ENCODE assay signal across 7 mouse cellular contexts in the genomic region with DNA sequence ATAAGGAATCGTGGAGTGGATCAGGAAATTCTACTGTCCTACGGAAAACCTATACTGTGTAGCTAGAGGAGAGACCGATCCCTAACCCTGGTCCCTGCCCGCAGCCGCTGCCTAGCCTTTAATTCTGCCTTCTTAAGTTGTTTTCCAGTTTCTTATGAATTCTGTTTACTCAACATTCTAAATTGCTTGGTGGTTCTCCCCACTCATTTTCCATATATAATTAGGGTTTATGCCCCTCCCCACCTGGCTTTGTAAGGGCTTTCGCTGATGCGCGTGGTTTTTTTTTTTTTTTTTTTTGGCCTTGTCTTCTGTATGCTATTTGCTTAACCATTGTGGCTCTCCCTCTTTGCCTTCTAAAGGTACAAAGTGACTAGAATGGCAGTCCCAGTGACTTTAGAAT. TPM values are rescaled to one million over a fixed set of nuclear protein-coding genes. Genes with fewer than 3 reads are reported as not detected.
A peak's percentile ranks its signal among the peaks of the same experiment; 100 is the strongest.
DNase-seq lines count a peak whose midpoint lies in the region; ATAC-seq and TF ChIP-seq lines count a peak whose summit lies in the region.

No protein-coding gene starts in this region.

- H3K9me3 ChIP-seq in lung, postnatal 0 days (ENCODE audit: low read length), result no peaks in the 10 kb centered on the region
- no peaks in the 10 kb centered on the region for H3K9me3 ChIP-seq in embryonic facial prominence, embryonic 13.5 days
- no peaks in the 10 kb centered on the region for H3K9me3 ChIP-seq in limb, embryonic 10.5 days (replicated peaks)
- no peaks in the 10 kb centered on the region for H3K9me3 ChIP-seq in stomach, embryonic 14.5 days (ENCODE audit: control insufficient read depth, low read depth, low read length)

- peaks cover 6% of the 10 kb centered on the region; the same call in 1 of the 2 replicates for H3K4me1 ChIP-seq in lung, postnatal 0 days (ENCODE audit: insufficient read depth, low read depth, low read length)
- peaks cover 50% of the 10 kb centered on the region for H3K4me1 ChIP-seq in embryonic facial prominence, embryonic 13.5 days
- H3K4me1 ChIP-seq in limb, embryonic 10.5 days, result peaks cover 34% of the 10 kb centered on the region
- peaks cover 24% of the 10 kb centered on the region for H3K4me1 ChIP-seq in stomach, embryonic 14.5 days (ENCODE audit: control insufficient read depth, insufficient read depth, low read length)

- H3K27ac ChIP-seq in lung, postnatal 0 days (ENCODE audit: low read length), result peak overlapping the region; percentile 99
- H3K27ac ChIP-seq in embryonic facial prominence, embryonic 13.5 days, result peak overlapping the region; percentile 96
- H3K27ac ChIP-seq in limb, embryonic 10.5 days, result peak overlapping the region; percentile 94
- peak overlapping the region; percentile 96 for H3K27ac ChIP-seq in stomach, embryonic 14.5 days (ENCODE audit: low read length)

- TF ChIP-seq CTCF in lung, postnatal 0 days (IDR thresholded peaks at IDR 0.05), result no peak

- no peak for TF ChIP-seq EP300 in lung, postnatal 0 days (IDR thresholded peaks at IDR 0.05)

- peak overlapping the region; percentile 66 for H3K4me2 ChIP-seq in lung, postnatal 0 days (replicated peaks; ENCODE audit: low read depth, low read length)
- H3K4me2 ChIP-seq in embryonic facial prominence, embryonic 13.5 days, result peak overlapping the region; percentile 66
- peak overlapping the region; percentile 72 for H3K4me2 ChIP-seq in stomach, embryonic 14.5 days (replicated peaks; ENCODE audit: low read depth, low read length)

- WGBS in lung, postnatal 0 days, result under 1% methylated on average over 8 of the region's 8 CpGs
- 2% methylated on average over 8 of the region's 8 CpGs for WGBS in embryonic facial prominence, embryonic 13.5 days
- WGBS in limb, embryonic 10.5 days, result 12% methylated on average over 8 of the region's 8 CpGs
- WGBS in stomach, embryonic 14.5 days, result 3% methylated on average over 8 of the region's 8 CpGs

- no peak for ATAC-seq in lung, postnatal 0 days
- ATAC-seq in embryonic facial prominence, embryonic 13.5 days (ENCODE audit: insufficient number of reproducible peaks, insufficient read depth, low FRiP score, low TSS enrichment, low read depth), result no peak
- ATAC-seq in stomach, embryonic 14.5 days (ENCODE audit: insufficient number of reproducible peaks, insufficient read depth, low FRiP score, low read depth), result no peak

- peak overlapping the region; percentile 93 for H3K9ac ChIP-seq in lung, postnatal 0 days (replicated peaks; ENCODE audit: low read depth)
- peak overlapping the region; percentile 95 for H3K9ac ChIP-seq in embryonic facial prominence, embryonic 13.5 days
- H3K9ac ChIP-seq in stomach, embryonic 14.5 days (replicated peaks; ENCODE audit: low read depth, low read length), result peak overlapping the region; percentile 62

- DNase-seq in lung, postnatal 0 days (ENCODE audit: low spot score), result no peak
- no peak for DNase-seq in lung, adult 18-20 months
- no peak for DNase-seq in limb, embryonic 10.5 days (ENCODE audit: low spot score)
- no peak for DNase-seq in cerebellum, adult 9-11 months
- DNase-seq in adrenal gland, adult 2 months, result no peak

- peak overlapping the region; percentile 99 for H3K4me3 ChIP-seq in lung, postnatal 0 days (ENCODE audit: low read depth, low read length)
- peak overlapping the region; percentile 99 for H3K4me3 ChIP-seq in embryonic facial prominence, embryonic 13.5 days
- peak overlapping the region; percentile 91 for H3K4me3 ChIP-seq in limb, embryonic 10.5 days
- H3K4me3 ChIP-seq in stomach, embryonic 14.5 days (ENCODE audit: low read depth, low read length), result peak overlapping the region; percentile 99

- no peaks in the 10 kb centered on the region for H3K27me3 ChIP-seq in lung, postnatal 0 days (replicated peaks; ENCODE audit: insufficient read depth, low read length)
- no peaks in the 10 kb centered on the region for H3K27me3 ChIP-seq in embryonic facial prominence, embryonic 13.5 days
- no peaks in the 10 kb centered on the region for H3K27me3 ChIP-seq in limb, embryonic 10.5 days (ENCODE audit: low read depth, poor library complexity, severe bottlenecking)
- H3K27me3 ChIP-seq in stomach, embryonic 14.5 days (ENCODE audit: control insufficient read depth, insufficient read depth, low read length), result no peaks in the 10 kb centered on the region

- 0 out of 2 replicates have a peak, but pooled peaks cover 6% of the 10 kb centered on the region for H3K36me3 ChIP-seq in lung, postnatal 0 days (ENCODE audit: insufficient read depth, low read length)
- H3K36me3 ChIP-seq in embryonic facial prominence, embryonic 13.5 days, result peaks cover 10% of the 10 kb centered on the region
- H3K36me3 ChIP-seq in limb, embryonic 10.5 days, result peaks cover 19% of the 10 kb centered on the region
- peaks cover 4% of the 10 kb centered on the region; the same call in 1 of the 2 replicates for H3K36me3 ChIP-seq in stomach, embryonic 14.5 days (ENCODE audit: control insufficient read depth, insufficient read depth, low read length)

RNA-seq across cellular contexts. Expression of gene Tceanc2, which starts 0.6 kb away (rescaled TPM):
- polyA plus RNA-seq in lung, postnatal 0 days (2015; fragmentation: Nextera tagmentation; extraction: Ambion mirVana), result 20.7 and 22.0 TPM in 2 replicates
- polyA plus RNA-seq in embryonic facial prominence, embryonic 13.5 days (2015; fragmentation: Nextera tagmentation; extraction: Ambion mirVana), result 24.1 and 37.7 TPM in 2 replicates
- polyA plus RNA-seq in limb, embryonic 10.5 days (2016; fragmentation: Nextera tagmentation; extraction: Ambion mirVana), result 22.9 and 30.2 TPM in 2 replicates
- 16.1 and 20.8 TPM in 2 replicates for polyA plus RNA-seq in stomach, embryonic 14.5 days (2014; fragmentation: Nextera tagmentation; extraction: Ambion mirVana)
- total RNA-seq in adrenal gland, adult 2 months (2021), result 10 to 100 TPM; 22.7 to 26.7 TPM
- polyA plus RNA-seq in adrenal gland, adult 2 months (2012; rRNA removed), result 5.3 and 5.4 TPM in 2 replicates

RNA-seq across cellular contexts. Expression of gene Tmem59, which starts 1.4 kb away (rescaled TPM):
- 790 and 798 TPM in 2 replicates for polyA plus RNA-seq in lung, postnatal 0 days (2015; fragmentation: Nextera tagmentation; extraction: Ambion mirVana)
- 492 and 497 TPM in 2 replicates for polyA plus RNA-seq in embryonic facial prominence, embryonic 13.5 days (2015; fragmentation: Nextera tagmentation; extraction: Ambion mirVana)
- 259 and 274 TPM in 2 replicates for polyA plus RNA-seq in limb, embryonic 10.5 days (2016; fragmentation: Nextera tagmentation; extraction: Ambion mirVana)
- polyA plus RNA-seq in stomach, embryonic 14.5 days (2014; fragmentation: Nextera tagmentation; extraction: Ambion mirVana), result 384 and 395 TPM in 2 replicates
- total RNA-seq in adrenal gland, adult 2 months (2021), result 100 to 1,000 TPM; 274 to 379 TPM
- 746 and 999 TPM in 2 replicates for polyA plus RNA-seq in adrenal gland, adult 2 months (2012; rRNA removed)

RNA-seq across cellular contexts. Expression of gene Ldlrad1, which starts 29.4 kb away (rescaled TPM):
- 3.5 and 3.8 TPM in 2 replicates for polyA plus RNA-seq in lung, postnatal 0 days (2015; fragmentation: Nextera tagmentation; extraction: Ambion mirVana)
- not detected in 2 replicates for polyA plus RNA-seq in embryonic facial prominence, embryonic 13.5 days (2015; fragmentation: Nextera tagmentation; extraction: Ambion mirVana)
- polyA plus RNA-seq in limb, embryonic 10.5 days (2016; fragmentation: Nextera tagmentation; extraction: Ambion mirVana), result not detected in 2 replicates
- not detected in 2 replicates for polyA plus RNA-seq in stomach, embryonic 14.5 days (2014; fragmentation: Nextera tagmentation; extraction: Ambion mirVana)
- total RNA-seq in adrenal gland, adult 2 months (2021), result not detected
- polyA plus RNA-seq in adrenal gland, adult 2 months (2012; rRNA removed), result 0.15 and 0.45 TPM in 2 replicates
